Comparison of ENCODE assay signal across 17 mouse cellular contexts in genomic region chr5:149527292-149527691, GRCm38 (mm10). TPM values are rescaled to one million over a fixed set of nuclear protein-coding genes. Genes with fewer than 3 reads are reported as not detected.
A peak's percentile ranks its signal among the peaks of the same experiment; 100 is the strongest.
DNase-seq lines count a peak whose midpoint lies in the region; ATAC-seq and TF ChIP-seq lines count a peak whose summit lies in the region.
"Not testable (repeated sequence)": the region's sequence is repeated elsewhere in the genome, so short reads cannot be mapped to it uniquely, and the experiment has no call there.
"Had no signal": no experiment of that assay in that cellular context is flagged by ENCODE, and none has a peak within 500 bp of the region (broad histone marks: within the 10 kb centered on the region; RNA-seq: fewer than 3 reads in every experiment).

No protein-coding gene starts in this region.

- ATAC-seq in forebrain, embryonic 14.5 days; hindbrain, postnatal 0 days; lung, embryonic 15.5 days (ENCODE audit: borderline replicate concordance, extremely low read depth, low FRiP score, low TSS enrichment); midbrain, embryonic 14.5 days (ENCODE audit: low FRiP score, low TSS enrichment); neural tube, embryonic 11.5 days (ENCODE audit: insufficient read depth, low FRiP score, low TSS enrichment): not testable (repeated sequence)
- peak; percentile 17; the same call in 1 of the 2 replicates for ATAC-seq in hindbrain, embryonic 11.5 days (ENCODE audit: low FRiP score)

- H3K9ac ChIP-seq in forebrain, embryonic 14.5 days (ENCODE audit: low read length); hindbrain, embryonic 11.5 days (ENCODE audit: low read depth, low read length); hindbrain, postnatal 0 days (replicated peaks; ENCODE audit: low read length); lung, embryonic 15.5 days; midbrain, embryonic 14.5 days (replicated peaks; ENCODE audit: low read length); neural tube, embryonic 11.5 days (ENCODE audit: low read length): not testable (repeated sequence)

- H3K4me3 ChIP-seq in forebrain, embryonic 10.5 days; forebrain, embryonic 14.5 days (ENCODE audit: low read depth, low read length); hindbrain, embryonic 11.5 days (ENCODE audit: low read depth, low read length); hindbrain, postnatal 0 days (ENCODE audit: low read length); lung, embryonic 15.5 days; midbrain, embryonic 14.5 days (replicated peaks; ENCODE audit: low read depth, low read length); neural tube, embryonic 11.5 days (ENCODE audit: low read depth, low read length): not testable (repeated sequence)

- H3K4me2 ChIP-seq in forebrain, embryonic 14.5 days (ENCODE audit: low read length); hindbrain, embryonic 11.5 days (replicated peaks; ENCODE audit: low read depth, low read length); hindbrain, postnatal 0 days (ENCODE audit: low read depth, low read length); lung, embryonic 15.5 days; midbrain, embryonic 14.5 days (ENCODE audit: low read length); neural tube, embryonic 11.5 days (ENCODE audit: low read depth): not testable (repeated sequence)

- H3K27ac ChIP-seq in forebrain, embryonic 10.5 days, result peak overlapping the region; percentile 66; the same call in 1 of the 2 replicates
- H3K27ac ChIP-seq in forebrain, embryonic 14.5 days (ENCODE audit: low read depth, low read length), result peak overlapping the region; percentile 65; the same call in 1 of the 2 replicates
- H3K27ac ChIP-seq in hindbrain, embryonic 11.5 days (ENCODE audit: low read depth, low read length), result not testable (repeated sequence)
- peak overlapping the region; percentile 38; the same call in 1 of the 2 replicates for H3K27ac ChIP-seq in hindbrain, postnatal 0 days
- H3K27ac ChIP-seq in lung, embryonic 15.5 days, result 0 out of 2 replicates have a peak overlapping the region, but pooled peaks have one; percentile 50
- peak overlapping the region; percentile 41; the same call in 1 of the 2 replicates for H3K27ac ChIP-seq in midbrain, embryonic 14.5 days (replicated peaks; ENCODE audit: low read depth, low read length)
- H3K27ac ChIP-seq in neural tube, embryonic 11.5 days (ENCODE audit: low read depth, low read length), result peak overlapping the region; percentile 34; the same call in 1 of the 2 replicates

- peaks cover 16% of the 10 kb centered on the region for H3K27me3 ChIP-seq in forebrain, embryonic 10.5 days (ENCODE audit: poor library complexity, severe bottlenecking)
- H3K27me3 ChIP-seq in forebrain, embryonic 14.5 days (replicated peaks; ENCODE audit: control insufficient read depth, insufficient read depth, low read length); hindbrain, embryonic 11.5 days (ENCODE audit: control insufficient read depth, insufficient read depth, low read length); hindbrain, postnatal 0 days (ENCODE audit: insufficient read depth, low read length); lung, embryonic 15.5 days; midbrain, embryonic 14.5 days (ENCODE audit: control insufficient read depth, insufficient read depth, low read length); neural tube, embryonic 11.5 days (ENCODE audit: control insufficient read depth, insufficient read depth, low read length): not testable (repeated sequence)

- 85% methylated on average over 4 of the region's 4 CpGs for WGBS in forebrain, embryonic 10.5 days
- WGBS in forebrain, embryonic 14.5 days, result 46% methylated on average over 4 of the region's 4 CpGs
- 70% methylated on average over 4 of the region's 4 CpGs for WGBS in hindbrain, embryonic 11.5 days
- 51% methylated on average over 4 of the region's 4 CpGs for WGBS in hindbrain, postnatal 0 days
- WGBS in lung, embryonic 15.5 days, result 68% methylated on average over 4 of the region's 4 CpGs
- 78% methylated on average over 4 of the region's 4 CpGs for WGBS in midbrain, embryonic 14.5 days
- WGBS in neural tube, embryonic 11.5 days, result 79% methylated on average over 4 of the region's 4 CpGs

- not testable (repeated sequence) for H3K9me3 ChIP-seq in forebrain, embryonic 10.5 days; forebrain, embryonic 14.5 days (replicated peaks; ENCODE audit: control insufficient read depth, low read length); hindbrain, embryonic 11.5 days (ENCODE audit: control insufficient read depth, low read length); hindbrain, postnatal 0 days (ENCODE audit: low read length); lung, embryonic 15.5 days; midbrain, embryonic 14.5 days (ENCODE audit: control insufficient read depth, low read length); neural tube, embryonic 11.5 days (ENCODE audit: control insufficient read depth, low read length)

- not testable (repeated sequence) for TF ChIP-seq CTCF in hindbrain, postnatal 0 days (IDR thresholded peaks at IDR 0.05; ENCODE audit: low read depth)

- not testable (repeated sequence) for DNase-seq in forebrain, embryonic 10.5 days (ENCODE audit: extremely low spot score, low spot score); forebrain, embryonic 14.5 days (ENCODE audit: low spot score); hindbrain, embryonic 11.5 days (ENCODE audit: low spot score); hindbrain, postnatal 0 days (ENCODE audit: low spot score); midbrain, embryonic 14.5 days; neural tube, embryonic 11.5 days (ENCODE audit: low spot score)
- peak; percentile 54 for DNase-seq in retina, postnatal 1 day

- not testable (repeated sequence) for H3K36me3 ChIP-seq in forebrain, embryonic 10.5 days (replicated peaks); forebrain, embryonic 14.5 days (ENCODE audit: control insufficient read depth, insufficient read depth, low read length); hindbrain, embryonic 11.5 days (ENCODE audit: control insufficient read depth, insufficient read depth, low read length); hindbrain, postnatal 0 days (ENCODE audit: insufficient read depth, low read length); lung, embryonic 15.5 days; midbrain, embryonic 14.5 days (ENCODE audit: control insufficient read depth, insufficient read depth, low read length); neural tube, embryonic 11.5 days (ENCODE audit: control insufficient read depth, insufficient read depth, low read length)

- H3K4me1 ChIP-seq in forebrain, embryonic 10.5 days, result peaks cover 63% of the 10 kb centered on the region
- H3K4me1 ChIP-seq in forebrain, embryonic 14.5 days (ENCODE audit: control insufficient read depth, insufficient read depth, low read length), result peaks cover 43% of the 10 kb centered on the region
- not testable (repeated sequence) for H3K4me1 ChIP-seq in hindbrain, embryonic 11.5 days (replicated peaks; ENCODE audit: control insufficient read depth, insufficient read depth, low read length)
- peaks cover 23% of the 10 kb centered on the region; the same call in 1 of the 2 replicates for H3K4me1 ChIP-seq in hindbrain, postnatal 0 days (ENCODE audit: insufficient read depth, low read length)
- H3K4me1 ChIP-seq in lung, embryonic 15.5 days, result peaks cover 38% of the 10 kb centered on the region
- H3K4me1 ChIP-seq in midbrain, embryonic 14.5 days (ENCODE audit: control insufficient read depth, insufficient read depth, low read length), result peaks cover 43% of the 10 kb centered on the region
- H3K4me1 ChIP-seq in neural tube, embryonic 11.5 days (ENCODE audit: control insufficient read depth, insufficient read depth, low read length), result peaks cover 12% of the 10 kb centered on the region; the same call in 1 of the 2 replicates

RNA-seq across cellular contexts. Expression of gene Wdr95, which starts 1.2 kb away (rescaled TPM):
- polyA plus RNA-seq in forebrain, embryonic 10.5 days (2016; fragmentation: Nextera tagmentation; extraction: Ambion mirVana), result not detected in 2 replicates
- polyA plus RNA-seq in forebrain, embryonic 14.5 days (2014; fragmentation: Nextera tagmentation; extraction: Ambion mirVana), result 0.69 and 1.2 TPM in 2 replicates
- not detected in 2 replicates for polyA plus RNA-seq in hindbrain, embryonic 11.5 days (2014; fragmentation: Nextera tagmentation; extraction: Ambion mirVana)
- not detected in 2 replicates for total RNA-seq in hindbrain, postnatal 0 days (2014; rRNA removed)
- 0.19 and 0.24 TPM in 2 replicates for polyA plus RNA-seq in hindbrain, postnatal 0 days (2015; fragmentation: Nextera tagmentation; extraction: Ambion mirVana)
- polyA plus RNA-seq in lung, embryonic 15.5 days (2015; fragmentation: Nextera tagmentation; extraction: Ambion mirVana), result 0.08 and 0.26 TPM in 2 replicates
- 0.30 TPM in 1 of 2 replicates, not detected in the other for polyA plus RNA-seq in midbrain, embryonic 14.5 days (2014; fragmentation: Nextera tagmentation; extraction: Ambion mirVana)
- polyA plus RNA-seq in neural tube, embryonic 11.5 days (2014; fragmentation: Nextera tagmentation; extraction: Ambion mirVana), result not detected in 2 replicates
- total RNA-seq: adrenal gland, adult 2 months; adrenal gland, postnatal 25 days; CH12.LX; heart, adult 18-20 months; heart, postnatal 10 days had no signal
- polyA plus RNA-seq: adrenal gland, adult 2 months; embryonic facial prominence, embryonic 10.5 days; heart, embryonic 10.5 days; heart, embryonic 14.5 days; intestine, embryonic 15.5 days had no signal
